Mouse (Mus musculus) spleen, adult 2 months (tissue): Measurements from ENCODE around the gene Top1. TPM values are rescaled to one million over a fixed set of nuclear protein-coding genes. Genes with fewer than 3 reads are reported as not detected.

Source experiments
- DNase-seq, 2 experiments: peaks; one replicate each; pipeline versions ENCODE4 v3.0.0 to v3.0.0-alpha.2; 2012 to 2021; ENCODE audit warnings: low spot score in 2 of 2, low read depth in 1 of 2
- H3K27ac ChIP-seq: fragments of 200-500 bp; 2 replicates; pipeline ENCODE4 v1.5.1; 2012; ENCODE audit warnings: low read length, inconsistent platforms; ENCODE audit not compliant: insufficient read depth
- H3K27me3 ChIP-seq: fragments of 200-500 bp; 2 replicates; pipeline ENCODE4 v1.6.1; 2012; ENCODE audit warnings: mild to moderate bottlenecking, moderate library complexity, low read length, inconsistent platforms; ENCODE audit not compliant: control insufficient read depth, insufficient read depth
- H3K36me3 ChIP-seq: fragments of 200-500 bp; 2 replicates; pipeline ENCODE4 v1.6.1; 2012; ENCODE audit warnings: mild to moderate bottlenecking, low read length, inconsistent platforms; ENCODE audit not compliant: control insufficient read depth, insufficient read depth
- H3K4me1 ChIP-seq: fragments of 200-500 bp; 2 replicates; pipeline ENCODE4 v1.6.1; 2011; ENCODE audit warnings: inconsistent platforms; ENCODE audit not compliant: control insufficient read depth, insufficient read depth, insufficient read length
- H3K4me3 ChIP-seq: fragments of 200-500 bp; 2 replicates; pipeline ENCODE4 v1.5.1; 2011; ENCODE audit warnings: mild to moderate bottlenecking, inconsistent platforms; ENCODE audit not compliant: insufficient read depth, insufficient read length; ENCODE audit errors: extremely low read depth
- CTCF ChIP-seq: fragments of 200-500 bp; IDR thresholded peaks from 2 replicates; pipeline ENCODE4 v1.5.1; 2011; ENCODE audit warnings: mild to moderate bottlenecking, inconsistent platforms; ENCODE audit not compliant: insufficient read depth, insufficient read length, insufficient replicate concordance; ENCODE audit errors: extremely low read depth
- POLR2A ChIP-seq: fragments of 200-500 bp; IDR thresholded peaks from 2 replicates; pipeline ENCODE4 v1.6.1; 2011; ENCODE audit warnings: low read depth, low read length, inconsistent platforms
- WGBS: fragments of 180-500 bp; shearing (Covaris S2); methylation state at CpG from one replicate; pipeline ENCODE4 v1.1.7; 2018; 5-methylcytosine and 5-hydroxymethylcytosine counted together
- polyA plus RNA-seq: library from polyadenylated mRNA; depleted of rRNA; stranded (reverse); fragments of >200 nt; gene quantifications from 2 replicates; pipeline ENCODE4 v1.2.3, GENCODE M21; 2012

Top1 gene
- polyA plus RNA-seq, 1 experiment: 9.4 TPM

GRCm38 (mm10) chr2:160617741-160618140, 27.9 kb upstream of the Top1 start:
- 90% methylated on average over 6 of the region's 6 CpGs for WGBS

GRCm38 (mm10) chr2:160618619-160619220, 27.0 kb upstream of the Top1 start:
- DNase-seq: no peak
- H3K27me3 ChIP-seq: no peaks in the 10 kb centered on the region
- H3K36me3 ChIP-seq: no peaks in the 10 kb centered on the region
- H3K4me1 ChIP-seq: no peaks in the 10 kb centered on the region; the same call in 1 of the 2 replicates
- no peak overlapping the region for H3K27ac ChIP-seq
- WGBS: 84% methylated on average over 6 of the region's 6 CpGs
- no peak overlapping the region for H3K4me3 ChIP-seq
- no peak for TF ChIP-seq POLR2A
- no peak for TF ChIP-seq CTCF

More at GRCm38 (mm10) chr2:160617741-160618140, 27.9 kb upstream of the Top1 start:
- no peak overlapping the region for H3K27ac ChIP-seq
- no peaks in the 10 kb centered on the region; the same call in 1 of the 2 replicates for H3K4me1 ChIP-seq
- H3K4me3 ChIP-seq: no peak overlapping the region
- no peaks in the 10 kb centered on the region for H3K36me3 ChIP-seq
- H3K27me3 ChIP-seq: no peaks in the 10 kb centered on the region
- DNase-seq: no peak
- no peak for TF ChIP-seq POLR2A
- no peak for TF ChIP-seq CTCF

- H3K27me3 ChIP-seq: no peaks in the 10 kb centered on the region
- no peak overlapping the region for H3K27ac ChIP-seq
- 72% methylated on average over 5 of the region's 5 CpGs for WGBS
- no peak overlapping the region for H3K4me3 ChIP-seq
- TF ChIP-seq POLR2A: no peak
- TF ChIP-seq CTCF: no peak
- H3K36me3 ChIP-seq: no peaks in the 10 kb centered on the region
- H3K4me1 ChIP-seq: no peaks in the 10 kb centered on the region; the same call in 1 of the 2 replicates
- no peak for DNase-seq
These were observed 26.4 kb upstream of the Top1 start for GRCm38 (mm10) chr2:160619300-160619699.

- DNase-seq: no peak
- H3K27me3 ChIP-seq: no peaks in the 10 kb centered on the region
- H3K36me3 ChIP-seq: no peaks in the 10 kb centered on the region
- H3K4me1 ChIP-seq: no peaks in the 10 kb centered on the region; the same call in 1 of the 2 replicates
- WGBS: 60% methylated on average over 9 of the region's 9 CpGs
- TF ChIP-seq POLR2A: no peak
- no peak for TF ChIP-seq CTCF
- peak overlapping the region; percentile 16; the same call in 1 of the 2 replicates for H3K4me3 ChIP-seq
- H3K27ac ChIP-seq: no peak overlapping the region
These were observed 25.9 kb upstream of the Top1 start for GRCm38 (mm10) chr2:160619831-160620230.

- H3K4me1 ChIP-seq: no peaks in the 10 kb centered on the region; the same call in 1 of the 2 replicates
- H3K27me3 ChIP-seq: no peaks in the 10 kb centered on the region
- TF ChIP-seq POLR2A (no peak), CTCF (no peak)
- H3K4me3 ChIP-seq: no peak overlapping the region
- DNase-seq: no peak
- H3K36me3 ChIP-seq: no peaks in the 10 kb centered on the region
- WGBS: 61% methylated on average over 6 of the region's 6 CpGs
- H3K27ac ChIP-seq: no peak overlapping the region
These were observed 25.3 kb upstream of the Top1 start for GRCm38 (mm10) chr2:160620279-160620963.

- no peaks in the 10 kb centered on the region; the same call in 1 of the 2 replicates for H3K4me1 ChIP-seq
- no peak for TF ChIP-seq POLR2A
- TF ChIP-seq CTCF: no peak
- no peaks in the 10 kb centered on the region for H3K27me3 ChIP-seq
- no peak for DNase-seq
- H3K27ac ChIP-seq: no peak overlapping the region
- H3K36me3 ChIP-seq: no peaks in the 10 kb centered on the region
- 90% methylated on average over 11 of the region's 11 CpGs for WGBS
- no peak overlapping the region for H3K4me3 ChIP-seq
These were observed 24.7 kb upstream of the Top1 start for GRCm38 (mm10) chr2:160621001-160621448.

GRCm38 (mm10) chr2:160621661-160622211, 24.0 kb upstream of the Top1 start:
- TF ChIP-seq CTCF (no peak), POLR2A (no peak)
- 68% methylated on average over 5 of the region's 5 CpGs for WGBS
- Histone ChIP-seq H3K36me3 (no peaks in the 10 kb centered on the region), H3K27ac (no peak overlapping the region), H3K4me3 (no peak overlapping the region), H3K27me3 (no peaks in the 10 kb centered on the region), H3K4me1 (peaks cover 4% of the 10 kb centered on the region)
- peak in 1 of 2 experiments; percentile 20 for DNase-seq
